Mouse (Mus musculus) testis, adult 2 months (tissue): Measurements from ENCODE around the gene Cbx6.

Experiments used
- CTCF ChIP-seq: fragments of 200-500 bp; IDR thresholded peaks from 2 replicates; pipeline ENCODE4 v1.5.1; 2012; ENCODE audit warnings: low read depth, mild to moderate bottlenecking, inconsistent platforms, low read length, moderate library complexity; ENCODE audit not compliant: control insufficient read depth, insufficient read depth, insufficient replicate concordance
- POLR2A ChIP-seq: fragments of 200-500 bp; IDR thresholded peaks from 2 replicates; pipeline ENCODE4 v1.6.1; 2012; ENCODE audit warnings: low read depth, mild to moderate bottlenecking, inconsistent platforms, low read length, moderate library complexity; ENCODE audit not compliant: control insufficient read depth

DNA sequence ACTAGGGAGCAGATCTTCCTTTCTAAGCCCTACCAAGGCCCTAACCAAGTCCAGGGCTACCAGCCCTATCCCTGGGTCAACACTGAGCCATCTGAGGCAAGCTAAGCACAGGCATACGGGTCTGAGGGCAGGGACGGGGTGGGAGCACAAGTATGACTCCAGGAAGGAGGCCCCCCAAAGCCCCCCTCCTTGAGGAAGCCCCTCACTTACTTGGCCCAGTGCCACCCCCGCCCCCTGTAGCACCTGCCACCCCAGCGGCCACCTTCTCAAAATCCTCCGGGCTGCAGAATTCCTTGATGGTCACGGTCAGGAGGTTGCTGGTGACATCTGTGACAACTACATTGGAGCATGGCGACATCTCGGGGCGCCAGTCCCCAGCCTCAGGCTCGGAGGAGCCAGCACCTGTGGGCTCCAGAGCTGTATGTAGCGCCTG is 6.7 kb downstream of the Cbx6 start:
- TF ChIP-seq CTCF = no peak
- no peak for TF ChIP-seq POLR2A
